Mouse (Mus musculus): Measurements from ENCODE around the gene Akap2. TPM values are rescaled to one million over a fixed set of nuclear protein-coding genes. Genes with fewer than 3 reads are reported as not detected.

Akap2 gene
- total and polyA plus RNA-seq, 3 experiments = 0.05 TPM; not detected in 2

DNA sequence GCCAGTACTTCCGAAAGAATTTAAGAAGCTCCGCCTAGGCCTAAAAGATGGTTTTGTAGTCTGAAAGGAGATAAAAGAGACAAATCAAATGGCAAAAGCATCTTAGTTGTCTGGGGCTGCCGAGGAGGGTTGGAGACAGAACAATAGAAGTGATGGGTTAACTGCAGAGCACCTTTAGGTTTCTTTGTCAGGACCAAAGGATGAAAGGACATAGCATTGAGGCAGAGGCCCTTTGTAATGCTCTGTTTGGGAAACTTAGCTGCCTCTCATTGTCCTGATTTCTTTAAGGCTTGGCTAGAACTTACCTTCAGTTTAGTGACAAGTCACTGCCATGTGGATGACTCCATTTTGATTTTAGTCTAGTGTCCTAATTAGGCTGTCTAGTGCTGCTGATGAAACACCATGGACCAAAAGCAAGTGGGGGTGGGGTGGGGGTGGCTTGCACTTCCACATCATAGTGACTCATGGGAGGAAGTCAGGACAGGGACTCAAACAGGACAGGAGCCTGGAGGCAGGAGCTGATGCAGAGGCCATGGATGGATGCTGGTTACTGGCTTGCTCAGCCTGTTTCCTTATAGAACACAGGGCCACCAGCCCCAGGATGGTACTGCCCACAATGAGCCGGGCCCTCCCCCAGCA is 52.8 kb downstream of the Akap2 start:
- no peak for ATAC-seq (ENCODE audit: extremely low read depth, insufficient number of reproducible peaks, low FRiP score, poor library complexity, severe bottlenecking)
- H3K9me3 ChIP-seq (replicated peaks) = peaks cover 34% of the 10 kb centered on the region
- H3K27me3 ChIP-seq (ENCODE audit: insufficient read depth, low read length) = no peaks in the 10 kb centered on the region
- TF ChIP-seq CTCF (IDR thresholded peaks at IDR 0.05; ENCODE audit: low read depth, low read length) (no peak), GATA1 (IDR thresholded peaks at IDR 0.05; ENCODE audit: borderline replicate concordance, low read length) (no peak), POLR2AphosphoS5 (IDR thresholded peaks at IDR 0.05; ENCODE audit: insufficient replicate concordance, low read depth, low read length) (no peak), GATA2 (IDR thresholded peaks at IDR 0.05; ENCODE audit: borderline replicate concordance, low read depth, low read length) (no peak), TAL1 (conservative IDR thresholded peaks at IDR 0.05; ENCODE audit: low read depth, low read length) (no peak)
- H3K36me3 ChIP-seq (replicated peaks) = no peaks in the 10 kb centered on the region
- DNase-seq (ENCODE audit: low spot score) = no peak
- no peak overlapping the region for H3K4me3 ChIP-seq (ENCODE audit: low read depth, low read length)
- no peaks in the 10 kb centered on the region for H3K4me1 ChIP-seq (ENCODE audit: insufficient read depth, low read depth, low read length)

GRCm38 (mm10) chr4:57771558-57772219 is 54.2 kb downstream of the Akap2 start:
- no peak for TF ChIP-seq TAL1 (conservative IDR thresholded peaks at IDR 0.05; ENCODE audit: low read depth, low read length)
- no peak for TF ChIP-seq GATA1 (IDR thresholded peaks at IDR 0.05; ENCODE audit: borderline replicate concordance, low read length)
- TF ChIP-seq CTCF (IDR thresholded peaks at IDR 0.05; ENCODE audit: low read depth, low read length) = no peak
- TF ChIP-seq POLR2AphosphoS5 (IDR thresholded peaks at IDR 0.05; ENCODE audit: insufficient replicate concordance, low read depth, low read length) = no peak
- TF ChIP-seq GATA2 (IDR thresholded peaks at IDR 0.05; ENCODE audit: borderline replicate concordance, low read depth, low read length) = no peak
- no peak overlapping the region for H3K4me3 ChIP-seq (ENCODE audit: low read depth, low read length)
- ATAC-seq (ENCODE audit: extremely low read depth, insufficient number of reproducible peaks, low FRiP score, poor library complexity, severe bottlenecking) (no peak), DNase-seq (ENCODE audit: low spot score) (no peak)
- no peaks in the 10 kb centered on the region for H3K4me1 ChIP-seq (ENCODE audit: insufficient read depth, low read depth, low read length)
- H3K36me3 ChIP-seq (replicated peaks) = no peaks in the 10 kb centered on the region
- peaks cover 35% of the 10 kb centered on the region for H3K9me3 ChIP-seq (replicated peaks)
- H3K27me3 ChIP-seq (ENCODE audit: insufficient read depth, low read length) = no peaks in the 10 kb centered on the region

DNA sequence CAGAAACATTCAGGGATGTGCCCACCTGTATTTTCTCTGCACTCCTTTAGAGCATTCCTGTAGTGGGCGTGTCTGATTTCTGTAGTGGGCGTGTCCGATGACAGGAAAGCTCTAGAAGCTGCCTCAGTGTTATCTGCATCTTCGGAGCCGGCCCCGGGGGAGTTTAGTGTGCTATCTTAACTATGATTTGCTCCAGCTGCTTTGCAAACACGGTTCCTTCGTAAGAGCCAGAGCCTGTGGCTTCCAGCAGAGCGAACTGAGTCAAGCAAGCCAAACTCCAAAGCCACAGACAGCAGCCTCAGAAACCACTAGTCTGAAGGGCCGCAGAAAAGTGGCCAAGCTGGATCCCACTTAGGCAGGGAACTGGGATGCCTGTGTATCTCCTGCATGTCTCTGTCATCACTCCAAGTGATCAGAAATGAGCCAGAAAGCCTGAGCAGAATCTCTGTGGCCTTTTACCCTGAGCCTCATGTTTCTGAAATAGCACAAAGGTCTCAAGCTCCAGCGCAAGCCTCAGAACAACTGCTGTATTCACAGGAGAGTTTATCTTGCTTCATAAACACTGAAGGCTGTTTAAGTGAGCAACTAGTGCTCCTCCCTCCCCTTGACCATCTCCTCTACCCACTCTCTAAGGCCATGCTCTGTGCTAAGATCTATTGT is 55.5 kb downstream of the Akap2 start:
- H3K9me3 ChIP-seq (replicated peaks) = peaks cover 37% of the 10 kb centered on the region
- no peaks in the 10 kb centered on the region for H3K4me1 ChIP-seq (ENCODE audit: insufficient read depth, low read depth, low read length)
- no peak for ATAC-seq (ENCODE audit: extremely low read depth, insufficient number of reproducible peaks, low FRiP score, poor library complexity, severe bottlenecking)
- DNase-seq (ENCODE audit: low spot score) = no peak
- H3K36me3 ChIP-seq (replicated peaks) = no peaks in the 10 kb centered on the region
- no peaks in the 10 kb centered on the region for H3K27me3 ChIP-seq (ENCODE audit: insufficient read depth, low read length)
- no peak for TF ChIP-seq GATA1 (IDR thresholded peaks at IDR 0.05; ENCODE audit: borderline replicate concordance, low read length)
- no peak for TF ChIP-seq POLR2AphosphoS5 (IDR thresholded peaks at IDR 0.05; ENCODE audit: insufficient replicate concordance, low read depth, low read length)
- TF ChIP-seq CTCF (IDR thresholded peaks at IDR 0.05; ENCODE audit: low read depth, low read length) = no peak
- no peak for TF ChIP-seq TAL1 (conservative IDR thresholded peaks at IDR 0.05; ENCODE audit: low read depth, low read length)
- TF ChIP-seq GATA2 (IDR thresholded peaks at IDR 0.05; ENCODE audit: borderline replicate concordance, low read depth, low read length) = no peak
- H3K4me3 ChIP-seq (ENCODE audit: low read depth, low read length) = no peak overlapping the region

DNA sequence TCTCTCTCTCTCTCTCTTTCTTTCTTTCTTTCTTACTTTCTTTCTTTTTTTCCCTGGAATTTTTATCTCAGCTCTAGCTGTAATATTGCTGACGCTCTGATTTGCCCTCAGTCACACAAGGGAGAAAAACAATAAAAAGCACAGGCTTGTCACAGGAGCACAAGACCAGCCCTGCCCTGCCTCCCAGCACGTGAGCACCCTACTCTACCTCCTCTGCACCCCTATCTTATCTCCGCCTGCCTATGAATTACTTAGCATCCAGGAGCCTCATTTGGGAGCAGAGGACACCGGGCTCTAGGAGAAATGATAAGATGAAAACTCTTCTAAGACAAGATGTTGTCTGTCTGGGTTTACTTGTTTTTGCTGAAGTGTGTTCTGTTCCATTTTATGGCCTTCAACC is 57.1 kb downstream of the Akap2 start:
- ATAC-seq (ENCODE audit: extremely low read depth, insufficient number of reproducible peaks, low FRiP score, poor library complexity, severe bottlenecking) (no peak), DNase-seq (ENCODE audit: low spot score) (no peak)
- TF ChIP-seq GATA1 (IDR thresholded peaks at IDR 0.05; ENCODE audit: borderline replicate concordance, low read length) (no peak), TAL1 (conservative IDR thresholded peaks at IDR 0.05; ENCODE audit: low read depth, low read length) (no peak), CTCF (IDR thresholded peaks at IDR 0.05; ENCODE audit: low read depth, low read length) (no peak)
- Histone ChIP-seq H3K4me3 (ENCODE audit: low read depth, low read length) (no peak overlapping the region), H3K36me3 (replicated peaks) (no peaks in the 10 kb centered on the region), H3K9me3 (replicated peaks) (peaks cover 36% of the 10 kb centered on the region), H3K27me3 (ENCODE audit: insufficient read depth, low read length) (no peaks in the 10 kb centered on the region), H3K4me1 (ENCODE audit: insufficient read depth, low read depth, low read length) (no peaks in the 10 kb centered on the region)

DNA sequence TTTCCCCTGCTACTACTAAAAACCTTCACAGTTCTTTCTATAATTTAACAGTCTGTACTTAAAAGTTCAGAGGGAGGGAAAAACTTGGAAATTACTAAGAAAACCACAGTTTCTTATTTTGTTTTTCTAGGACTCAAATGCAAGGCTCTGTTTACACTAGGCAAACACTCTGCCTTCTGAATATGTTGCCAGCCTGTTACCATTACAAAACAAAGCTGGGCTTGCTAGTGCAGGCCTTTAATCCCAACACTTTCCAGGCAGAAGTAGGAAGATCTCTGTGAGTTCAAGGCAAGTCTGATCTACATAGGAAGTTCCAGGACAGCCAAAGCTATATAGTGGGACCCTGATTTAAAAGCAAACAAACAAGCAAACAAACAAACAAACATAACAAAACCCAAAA is 58.1 kb downstream of the Akap2 start:
- ATAC-seq (ENCODE audit: extremely low read depth, insufficient number of reproducible peaks, low FRiP score, poor library complexity, severe bottlenecking) = no peak
- no peak for TF ChIP-seq CTCF (IDR thresholded peaks at IDR 0.05; ENCODE audit: low read depth, low read length)
- no peak for TF ChIP-seq GATA2 (IDR thresholded peaks at IDR 0.05; ENCODE audit: borderline replicate concordance, low read depth, low read length)
- no peak for TF ChIP-seq GATA1 (IDR thresholded peaks at IDR 0.05; ENCODE audit: borderline replicate concordance, low read length)
- TF ChIP-seq POLR2AphosphoS5 (IDR thresholded peaks at IDR 0.05; ENCODE audit: insufficient replicate concordance, low read depth, low read length) = no peak
- no peak for TF ChIP-seq TAL1 (conservative IDR thresholded peaks at IDR 0.05; ENCODE audit: low read depth, low read length)
- Histone ChIP-seq H3K4me3 (ENCODE audit: low read depth, low read length) (no peak overlapping the region), H3K27me3 (ENCODE audit: insufficient read depth, low read length) (no peaks in the 10 kb centered on the region), H3K36me3 (replicated peaks) (no peaks in the 10 kb centered on the region), H3K9me3 (replicated peaks) (peaks cover 34% of the 10 kb centered on the region), H3K4me1 (ENCODE audit: insufficient read depth, low read depth, low read length) (no peaks in the 10 kb centered on the region)
- DNase-seq (ENCODE audit: low spot score) = no peak

DNA sequence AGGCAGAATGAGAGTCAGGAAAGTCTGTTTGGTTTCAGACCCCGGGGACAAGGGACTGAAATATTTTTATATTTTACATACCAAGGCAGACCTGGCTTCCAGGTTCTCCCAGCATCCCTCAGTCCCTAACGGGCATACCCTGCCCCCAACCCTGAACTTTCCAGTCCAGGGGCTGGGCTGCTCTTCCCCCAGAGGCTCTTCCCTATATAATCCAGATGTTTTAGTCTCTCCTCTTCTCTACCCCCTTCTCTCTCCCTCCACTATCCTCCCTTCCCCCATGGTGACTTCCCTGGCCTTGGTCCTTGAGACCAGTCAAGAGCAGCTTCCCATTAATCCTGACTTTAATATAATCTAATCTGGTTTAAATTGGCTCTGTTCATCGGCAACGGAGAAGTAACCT is 62.9 kb downstream of the Akap2 start:
- peaks cover 42% of the 10 kb centered on the region for H3K9me3 ChIP-seq (replicated peaks)
- no peak for DNase-seq (ENCODE audit: low spot score)
- no peaks in the 10 kb centered on the region for H3K27me3 ChIP-seq (ENCODE audit: insufficient read depth, low read length)
- no peaks in the 10 kb centered on the region for H3K36me3 ChIP-seq (replicated peaks)
- H3K4me3 ChIP-seq (ENCODE audit: low read depth, low read length) = no peak overlapping the region
- no peaks in the 10 kb centered on the region for H3K4me1 ChIP-seq (ENCODE audit: insufficient read depth, low read depth, low read length)
- no peak for ATAC-seq (ENCODE audit: extremely low read depth, insufficient number of reproducible peaks, low FRiP score, poor library complexity, severe bottlenecking)
- TF ChIP-seq POLR2AphosphoS5 (IDR thresholded peaks at IDR 0.05; ENCODE audit: insufficient replicate concordance, low read depth, low read length) (no peak), CTCF (IDR thresholded peaks at IDR 0.05; ENCODE audit: low read depth, low read length) (no peak), GATA2 (IDR thresholded peaks at IDR 0.05; ENCODE audit: borderline replicate concordance, low read depth, low read length) (no peak), TAL1 (conservative IDR thresholded peaks at IDR 0.05; ENCODE audit: low read depth, low read length) (no peak), GATA1 (IDR thresholded peaks at IDR 0.05; ENCODE audit: borderline replicate concordance, low read length) (no peak)
